Mouse (Mus musculus) brain, embryonic 14.5 days (tissue): ENCODE results near the gene Rap1gap2.

Source experiments
- CTCF ChIP-seq: fragments of 200-500 bp; IDR thresholded peaks from 2 replicates; pipeline ENCODE4 v1.5.1; 2012; ENCODE audit warnings: inconsistent platforms, mild to moderate bottlenecking, moderate library complexity, borderline replicate concordance; ENCODE audit not compliant: insufficient read depth, insufficient read length; ENCODE audit errors: extremely low read depth
- POLR2A ChIP-seq: fragments of 200-500 bp; IDR thresholded peaks from 2 replicates; pipeline ENCODE4 v1.6.1; 2012; ENCODE audit warnings: mild to moderate bottlenecking, inconsistent platforms, borderline replicate concordance; ENCODE audit not compliant: poor library complexity, insufficient read depth, insufficient read length, severe bottlenecking; ENCODE audit errors: extremely low read depth

DNA sequence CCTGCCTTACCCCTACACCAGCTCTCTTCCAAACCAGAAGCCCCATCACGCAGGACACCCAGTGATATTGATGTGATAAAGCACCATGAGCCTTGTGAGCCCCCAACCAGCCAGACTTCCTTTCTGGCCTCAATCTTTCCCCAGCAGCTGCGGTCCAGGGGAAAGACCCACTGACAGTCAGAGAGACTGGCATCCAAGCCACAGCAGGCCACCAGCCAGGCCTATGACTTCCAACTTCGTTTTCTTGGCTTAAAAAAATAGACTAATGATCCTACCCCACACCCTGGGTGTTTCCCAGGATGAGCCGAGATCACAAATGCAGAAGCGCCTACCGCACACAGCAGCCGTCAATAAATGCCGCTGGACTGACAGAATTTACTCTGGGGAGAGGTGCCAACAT lies 151.1 kb downstream of the Rap1gap2 start:
- TF ChIP-seq CTCF (no peak), POLR2A (no peak)
